ENCODE assay signal across 22 mouse cellular contexts in genomic region chr4:131511586-131511985, GRCm38 (mm10).
DNase-seq lines count a peak whose midpoint lies in the region; ATAC-seq lines count a peak whose summit lies in the region.
"Had no signal": no experiment of that assay in that cellular context is flagged by ENCODE, and none has a peak within 500 bp of the region (broad histone marks: within the 10 kb centered on the region; RNA-seq: fewer than 3 reads in every experiment).

No protein-coding gene starts in this region.

- intact Hi-C loops in gastrocnemius, postnatal 14 days (cut with DNase I; ENCODE audit: low total_unique reads), result no loop called here
- intact Hi-C loops in heart, postnatal 10 days (cut with DNase I), result no loop called here

- WGBS in hindbrain, embryonic 15.5 days, result 75% methylated on average over 3 of the region's 3 CpGs
- WGBS in hindbrain, embryonic 13.5 days, result 74% methylated on average over 3 of the region's 3 CpGs
- 48% methylated on average over 3 of the region's 3 CpGs for WGBS in kidney, embryonic 14.5 days

- H3K9me3 ChIP-seq in hindbrain, embryonic 15.5 days, result no peaks in the 10 kb centered on the region
- no peaks in the 10 kb centered on the region for H3K9me3 ChIP-seq in hindbrain, embryonic 13.5 days
- H3K9me3 ChIP-seq in kidney, embryonic 14.5 days (ENCODE audit: control insufficient read depth, low read length), result no peaks in the 10 kb centered on the region
- H3K9me3 ChIP-seq: embryonic facial prominence, embryonic 15.5 days; heart, embryonic 13.5 days; limb, embryonic 12.5 days; liver, embryonic 12.5 days; midbrain, embryonic 10.5 days; neural tube, embryonic 15.5 days had no signal

- peak; percentile 48 to 52 for DNase-seq in right cerebral cortex, postnatal 10 days (ENCODE audit: low spot score in 2 of 2)
- no peak for DNase-seq in right cerebral cortex, adult 18-20 months
- peak; percentile 62 for DNase-seq in gastrocnemius, postnatal 14 days
- no peak for DNase-seq in heart, postnatal 10 days
- DNase-seq: adrenal gland, adult 2 months; kidney, postnatal 4 days; lung, adult 18-20 months; lung, postnatal 10 days; right cerebral cortex, postnatal 14 days; spleen, adult 18-20 months had no signal

- H3K9ac ChIP-seq in hindbrain, embryonic 15.5 days, result no peak overlapping the region
- no peak overlapping the region for H3K9ac ChIP-seq in hindbrain, embryonic 13.5 days
- H3K9ac ChIP-seq in kidney, embryonic 14.5 days (ENCODE audit: low read depth, low read length), result no peak overlapping the region
- H3K9ac ChIP-seq: embryonic facial prominence, embryonic 15.5 days; heart, embryonic 13.5 days; limb, embryonic 12.5 days; liver, embryonic 12.5 days; neural tube, embryonic 15.5 days had no signal

- no peak overlapping the region for H3K4me2 ChIP-seq in hindbrain, embryonic 15.5 days
- H3K4me2 ChIP-seq in hindbrain, embryonic 13.5 days, result no peak overlapping the region
- no peak overlapping the region for H3K4me2 ChIP-seq in kidney, embryonic 14.5 days (replicated peaks; ENCODE audit: low read depth, low read length)
- H3K4me2 ChIP-seq: embryonic facial prominence, embryonic 15.5 days; heart, embryonic 13.5 days; limb, embryonic 12.5 days; liver, embryonic 12.5 days; neural tube, embryonic 15.5 days had no signal

- no peaks in the 10 kb centered on the region for H3K36me3 ChIP-seq in hindbrain, embryonic 15.5 days
- no peaks in the 10 kb centered on the region for H3K36me3 ChIP-seq in hindbrain, embryonic 13.5 days
- H3K36me3 ChIP-seq in kidney, embryonic 14.5 days (ENCODE audit: control insufficient read depth, insufficient read depth, low read length), result no peaks in the 10 kb centered on the region
- H3K36me3 ChIP-seq: embryonic facial prominence, embryonic 15.5 days; heart, embryonic 13.5 days; limb, embryonic 12.5 days; liver, embryonic 12.5 days; midbrain, embryonic 10.5 days; neural tube, embryonic 15.5 days had no signal

- no peaks in the 10 kb centered on the region for H3K4me1 ChIP-seq in hindbrain, embryonic 15.5 days (replicated peaks)
- no peaks in the 10 kb centered on the region for H3K4me1 ChIP-seq in hindbrain, embryonic 13.5 days (replicated peaks)
- no peaks in the 10 kb centered on the region for H3K4me1 ChIP-seq in kidney, embryonic 14.5 days (ENCODE audit: control insufficient read depth, insufficient read depth, low read length)
- H3K4me1 ChIP-seq: embryonic facial prominence, embryonic 15.5 days; heart, embryonic 13.5 days; liver, embryonic 12.5 days; neural tube, embryonic 15.5 days had no signal

- ATAC-seq in hindbrain, embryonic 15.5 days (ENCODE audit: low FRiP score, low read depth), result 0 out of 2 replicates have a peak, but pooled peaks have one; percentile 42
- no peak for ATAC-seq in hindbrain, embryonic 13.5 days (ENCODE audit: low FRiP score)
- ATAC-seq in kidney, embryonic 14.5 days (ENCODE audit: low FRiP score, low TSS enrichment), result no peak
- ATAC-seq: forebrain, embryonic 14.5 days; intestine, postnatal 0 days; liver, embryonic 12.5 days had no signal

- H3K27ac ChIP-seq in hindbrain, embryonic 15.5 days (replicated peaks), result no peak overlapping the region
- H3K27ac ChIP-seq in hindbrain, embryonic 13.5 days, result no peak overlapping the region
- H3K27ac ChIP-seq in kidney, embryonic 14.5 days (ENCODE audit: low read depth, low read length), result no peak overlapping the region
- H3K27ac ChIP-seq: embryonic facial prominence, embryonic 15.5 days; heart, adult 2 months; heart, embryonic 13.5 days; limb, embryonic 12.5 days; liver, embryonic 12.5 days; midbrain, embryonic 10.5 days; neural tube, embryonic 15.5 days had no signal

- H3K4me3 ChIP-seq in hindbrain, embryonic 15.5 days, result no peak overlapping the region
- H3K4me3 ChIP-seq in hindbrain, embryonic 13.5 days, result no peak overlapping the region
- no peak overlapping the region for H3K4me3 ChIP-seq in kidney, embryonic 14.5 days (ENCODE audit: low read length)
- H3K4me3 ChIP-seq: embryonic facial prominence, embryonic 15.5 days; heart, adult 2 months; heart, embryonic 13.5 days; limb, embryonic 12.5 days; liver, embryonic 12.5 days; midbrain, embryonic 10.5 days; neural tube, embryonic 15.5 days had no signal

- no peaks in the 10 kb centered on the region for H3K27me3 ChIP-seq in hindbrain, embryonic 15.5 days
- peaks cover 9% of the 10 kb centered on the region; the same call in 1 of the 2 replicates for H3K27me3 ChIP-seq in hindbrain, embryonic 13.5 days
- H3K27me3 ChIP-seq in kidney, embryonic 14.5 days (ENCODE audit: control insufficient read depth, insufficient read depth, low read length), result no peaks in the 10 kb centered on the region; the same call in 1 of the 2 replicates
- H3K27me3 ChIP-seq: embryonic facial prominence, embryonic 15.5 days; liver, embryonic 12.5 days; neural tube, embryonic 15.5 days had no signal

Comparison
In these comparisons a context has a peak if more than half of its experiments do, and no peak if none do; other contexts are left out.
1. DNase-seq: peak in right cerebral cortex, postnatal 10 days (2 of 2) and gastrocnemius, postnatal 14 days (single experiment); none in right cerebral cortex, adult 18-20 months (single experiment) and heart, postnatal 10 days (0 of 2).